Mouse (Mus musculus) erythroid progenitor cell, adult 5-6 weeks (primary cell): ENCODE results near the gene Mpp3. TPM values are rescaled to one million over a fixed set of nuclear protein-coding genes. Genes with fewer than 3 reads are reported as not detected.

Source experiments
- ATAC-seq: replicated peaks from 2 replicates; pipeline ENCODE4 v1.8.0; 2016; ENCODE audit warnings: moderate number of reproducible peaks, mild to moderate bottlenecking, moderate TSS enrichment, inconsistent platforms; ENCODE audit not compliant: poor library complexity, low FRiP score, severe bottlenecking
- total RNA-seq, 2 experiments: library from RNA; stranded (forward) in 1 of 2; stranded (reverse) in 1 of 2; fragments of 150-400 nt in 1 of 2; fragments of 186-747, 209-891 nt in 1 of 2; gene quantifications; 2 replicates each; pipeline versions ENCODE4 v1.2.3 to v1.2.4; 2015 to 2017; ENCODE audit warnings: low replicate concordance in 2 of 2

Mpp3 gene
- total RNA-seq, 2 experiments from 2014 or later: not detected

DNA sequence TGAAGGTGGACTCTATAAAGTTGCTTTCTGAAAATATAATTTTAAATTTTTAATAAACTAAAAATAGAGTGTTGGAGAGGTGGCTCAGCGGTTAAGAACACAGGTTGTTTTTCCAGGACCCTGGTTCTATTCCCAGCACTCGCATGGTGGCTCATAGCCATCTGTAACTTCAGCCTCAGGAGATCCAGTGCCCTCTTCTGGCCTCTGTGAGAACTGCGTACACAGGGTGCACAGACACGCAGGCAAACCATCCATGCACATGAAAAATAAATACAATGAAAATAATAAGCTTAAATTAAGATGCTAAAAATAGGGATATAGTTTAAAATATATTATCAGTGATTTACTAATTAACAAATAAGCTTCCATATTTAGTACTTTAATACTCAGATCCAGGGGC lies 12.4 kb upstream of the Mpp3 start:
- no peak for ATAC-seq

DNA sequence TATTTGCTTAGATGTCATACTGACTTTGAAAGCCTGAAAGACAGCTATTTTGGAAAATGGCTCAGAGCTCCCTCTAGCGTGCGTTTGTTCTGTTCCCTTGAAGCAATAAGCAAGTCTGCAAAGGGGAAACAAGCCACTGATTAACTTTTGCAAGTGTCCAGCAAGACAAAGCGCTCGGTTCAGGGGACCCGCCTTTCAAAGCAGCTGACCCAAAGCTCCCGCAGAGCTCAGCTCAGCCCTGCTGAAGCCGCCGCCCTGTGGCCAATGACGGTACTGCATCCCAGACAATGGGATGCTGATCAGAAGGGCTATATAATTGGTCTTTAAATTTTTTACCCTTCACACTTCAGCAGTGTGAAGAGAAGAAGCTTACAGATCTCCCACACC lies 11.9 kb upstream of the Mpp3 start:
- ATAC-seq: peak; percentile 81

DNA sequence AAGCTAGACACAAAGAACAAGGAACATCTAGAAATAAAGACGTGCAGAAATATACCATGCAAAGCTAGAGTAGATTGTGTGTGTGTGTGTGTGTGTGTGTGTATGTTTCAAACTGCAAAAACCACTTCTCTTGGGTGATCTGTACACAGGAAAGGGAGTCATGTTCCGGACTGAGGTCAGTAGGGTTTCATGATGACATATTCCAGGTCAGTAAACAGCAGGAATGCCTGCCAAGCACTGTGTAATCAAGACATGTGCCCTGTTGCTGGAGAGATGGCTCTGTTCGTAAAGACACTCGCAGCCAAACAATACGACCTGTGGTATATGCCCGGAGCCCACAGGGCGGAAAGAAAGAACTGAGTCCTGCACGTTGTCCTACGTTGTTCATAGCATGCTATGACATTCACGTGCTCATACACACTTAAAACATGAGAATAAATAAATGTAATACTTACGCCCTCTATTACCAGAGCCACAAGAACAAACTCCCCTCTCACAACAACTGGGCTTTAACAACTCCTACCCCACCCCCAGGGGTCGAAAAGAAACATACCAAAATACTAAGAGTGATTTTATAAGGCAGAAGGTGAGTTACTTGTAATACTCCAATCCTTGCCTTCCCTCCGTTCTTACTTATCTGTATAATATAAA lies 11.4 kb upstream of the Mpp3 start:
- ATAC-seq: no peak

DNA sequence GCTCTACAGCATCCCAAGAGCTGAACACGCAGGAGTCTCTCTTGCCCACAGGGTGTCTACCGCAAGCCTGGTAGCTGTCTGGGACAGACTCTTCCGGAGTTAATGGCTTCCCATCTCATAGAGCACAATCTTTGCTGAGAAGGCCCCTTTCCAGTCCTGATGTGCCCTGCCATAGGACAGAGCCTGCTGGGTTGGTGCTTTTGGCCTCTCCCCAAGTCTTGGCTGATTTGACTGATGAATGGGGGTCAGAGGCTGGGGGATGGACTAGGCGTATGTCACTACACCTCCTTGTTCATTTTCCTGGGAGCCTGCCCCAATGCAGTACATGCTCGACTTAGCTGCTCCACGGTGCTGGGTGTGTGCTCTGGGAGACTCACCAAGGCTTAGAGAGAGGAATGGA lies 9.5 kb upstream of the Mpp3 start:
- ATAC-seq: no peak

DNA sequence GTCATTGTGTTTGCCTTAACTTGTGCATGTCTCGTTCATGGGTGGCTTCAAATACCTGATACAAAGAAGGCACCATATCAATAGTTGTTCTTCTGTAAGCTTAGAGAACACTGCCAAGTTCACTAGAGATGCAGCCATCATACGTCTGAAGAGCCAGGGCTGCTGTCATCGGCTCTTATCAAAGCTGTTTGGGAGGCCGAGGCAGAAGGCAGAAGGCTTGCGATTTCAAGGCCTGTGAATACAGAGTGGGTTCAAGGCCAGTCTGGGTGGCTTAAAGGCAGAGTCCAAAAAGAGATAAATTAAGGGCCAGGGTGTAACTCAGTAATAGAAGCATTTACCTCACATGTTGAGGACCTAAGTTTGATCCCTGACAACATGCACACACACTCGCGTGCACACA lies 8.1 kb upstream of the Mpp3 start:
- no peak for ATAC-seq

DNA sequence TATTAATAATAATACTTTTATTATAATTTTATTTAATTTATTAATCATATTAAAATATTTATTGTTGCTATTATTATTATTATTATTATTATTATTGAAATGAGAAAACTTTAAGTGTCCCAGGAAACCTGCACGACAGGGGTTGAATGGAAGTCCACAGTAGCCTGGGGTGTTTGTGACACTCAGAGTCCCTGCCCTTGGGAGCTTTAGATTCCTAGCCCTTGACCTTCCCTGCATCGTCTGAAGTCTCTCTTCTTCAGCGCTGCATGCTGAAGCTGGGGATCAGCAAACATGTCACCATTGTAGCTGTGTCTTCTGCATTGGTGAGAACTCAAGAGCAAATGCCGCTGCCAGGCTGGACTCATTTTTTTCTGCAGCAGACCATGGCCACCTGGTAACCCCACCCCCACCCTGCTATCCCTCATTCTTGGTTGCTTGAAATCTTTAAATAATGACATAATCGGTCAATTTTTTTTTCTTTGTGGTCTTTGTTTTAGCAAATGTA lies 7.2 kb upstream of the Mpp3 start:
- no peak for ATAC-seq

DNA sequence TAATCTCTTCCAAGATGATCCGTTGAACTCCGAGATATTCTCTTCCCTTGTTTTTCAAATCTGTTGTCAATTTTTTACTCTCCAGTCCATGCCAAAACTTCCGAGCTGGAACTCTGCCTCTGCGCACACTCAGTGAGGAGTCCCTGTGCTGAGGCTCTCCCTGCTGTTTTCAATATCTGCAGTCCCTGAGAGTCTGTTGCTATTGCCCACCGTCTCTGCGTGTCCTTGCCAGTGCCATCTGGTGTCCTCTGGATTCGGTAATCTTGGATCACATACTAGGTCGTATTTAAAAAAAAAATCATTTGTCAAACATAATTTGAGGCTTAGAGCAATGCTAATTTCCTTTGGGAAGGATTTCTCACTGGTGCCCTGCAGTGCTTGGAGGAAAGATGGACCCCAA lies 6.6 kb upstream of the Mpp3 start:
- no peak for ATAC-seq

DNA sequence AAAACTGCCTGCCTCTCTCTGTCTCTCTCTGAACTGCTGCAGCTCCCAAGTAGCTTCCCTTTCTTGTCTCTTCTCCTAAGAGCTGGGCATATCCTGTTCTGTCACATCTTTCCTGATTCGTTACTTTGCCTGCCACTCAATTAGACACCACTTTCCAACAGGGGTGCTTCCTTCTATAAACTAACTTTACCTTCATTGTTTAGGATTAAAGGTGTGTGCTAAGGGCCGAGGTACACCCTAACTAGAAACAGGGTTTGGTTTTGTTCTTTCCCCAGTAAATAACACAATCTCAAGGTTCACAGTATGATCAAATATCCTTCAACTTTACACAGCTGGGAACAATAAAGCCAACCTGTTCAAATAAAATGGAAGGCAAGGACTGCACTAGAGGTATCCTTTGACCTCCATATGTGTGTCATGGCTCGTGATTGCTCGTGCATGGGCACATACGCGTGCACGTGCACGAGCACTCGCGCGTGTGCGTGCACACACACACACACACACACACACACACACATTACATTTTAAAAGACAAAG lies 4.9 kb upstream of the Mpp3 start:
- no peak for ATAC-seq

DNA sequence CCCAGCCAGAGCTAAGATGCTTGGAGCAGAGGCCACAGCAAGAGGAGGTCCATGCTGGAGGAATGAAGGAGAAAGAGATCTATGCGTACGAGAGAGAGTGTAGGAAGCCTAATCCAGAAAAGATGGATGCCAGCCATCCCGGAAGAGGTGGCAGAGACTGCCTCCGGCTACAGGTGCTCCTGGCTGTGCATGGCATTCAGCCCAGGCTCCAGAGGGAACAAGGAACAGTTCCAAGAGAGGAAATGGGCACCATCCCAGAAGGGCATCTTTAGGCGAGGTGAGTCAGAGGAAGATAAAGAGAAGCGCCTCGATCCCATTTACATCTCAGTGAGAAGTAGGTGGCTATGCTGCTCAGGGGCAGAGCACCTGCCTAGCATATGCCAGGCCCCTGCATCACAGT lies 2.9 kb upstream of the Mpp3 start:
- ATAC-seq: no peak

DNA sequence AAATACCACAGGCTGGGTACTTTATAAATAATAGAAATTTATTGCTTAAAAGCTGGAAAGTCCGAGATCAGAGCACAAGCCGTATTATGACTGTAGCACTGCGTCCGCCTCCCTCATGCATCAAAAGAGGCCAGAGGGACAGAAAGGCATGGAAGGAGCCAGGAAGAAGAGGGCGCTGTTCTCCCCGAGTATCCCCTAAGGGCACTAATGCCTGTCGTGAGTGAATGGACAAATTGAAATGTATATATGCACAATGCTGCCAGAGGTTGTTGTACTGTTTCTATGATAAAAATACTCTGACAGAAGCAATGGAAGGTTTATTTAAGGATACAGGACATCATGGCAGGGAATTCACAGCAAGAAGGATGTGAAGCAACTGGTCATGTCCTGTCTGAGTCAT lies 1.7 kb upstream of the Mpp3 start:
- ATAC-seq: no peak

DNA sequence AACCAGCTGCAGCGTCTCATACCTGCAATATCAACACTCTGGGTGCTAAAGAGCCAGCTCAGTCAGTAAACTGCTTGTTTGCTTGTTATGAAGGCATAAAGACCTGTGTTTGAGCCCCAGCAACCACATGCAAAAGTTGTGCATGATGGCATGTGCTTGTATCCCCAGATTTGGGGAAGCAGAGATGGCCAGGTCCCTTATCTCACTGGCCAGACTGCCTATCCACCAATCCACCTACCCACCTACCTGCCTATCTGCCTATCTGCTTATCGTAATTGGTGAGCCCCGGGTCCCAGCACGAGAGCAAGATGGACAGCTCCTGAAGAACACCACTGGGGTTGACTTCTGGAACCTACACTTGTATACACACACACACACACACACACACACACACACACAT lies 1.0 kb upstream of the Mpp3 start:
- ATAC-seq: no peak

DNA sequence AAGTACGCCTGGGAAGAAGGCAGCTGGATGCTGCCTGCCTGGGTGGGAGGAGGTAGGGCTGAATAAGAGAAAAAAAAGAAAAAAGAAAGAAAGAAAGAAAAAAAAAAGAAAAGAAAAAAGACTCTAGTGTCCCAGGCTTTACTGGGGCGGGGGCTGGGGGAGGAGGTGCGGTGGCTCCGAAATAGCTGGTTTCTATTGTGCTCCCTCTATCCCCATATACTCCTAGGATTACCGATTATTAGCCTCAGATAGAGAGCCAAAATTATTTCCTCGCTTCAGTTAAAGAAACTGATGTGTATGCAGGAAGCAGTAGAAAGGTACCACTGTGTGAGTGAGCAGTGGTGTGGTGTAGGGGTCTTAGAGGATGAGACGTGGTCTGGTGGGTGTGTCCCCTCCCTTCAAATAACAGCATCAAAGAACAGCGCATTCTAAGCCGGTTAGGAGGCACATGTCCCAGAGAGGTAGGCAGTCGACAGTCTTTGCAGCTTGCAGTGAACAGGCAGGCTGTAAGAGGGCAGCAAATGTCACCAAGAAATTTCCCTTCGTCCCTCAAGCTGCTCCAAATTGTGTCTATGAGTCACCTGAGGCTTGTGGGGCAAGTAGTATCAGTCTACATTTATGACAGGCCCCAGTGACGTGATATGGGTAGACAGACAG lies 772 bp downstream of the Mpp3 start:
- ATAC-seq: no peak

DNA sequence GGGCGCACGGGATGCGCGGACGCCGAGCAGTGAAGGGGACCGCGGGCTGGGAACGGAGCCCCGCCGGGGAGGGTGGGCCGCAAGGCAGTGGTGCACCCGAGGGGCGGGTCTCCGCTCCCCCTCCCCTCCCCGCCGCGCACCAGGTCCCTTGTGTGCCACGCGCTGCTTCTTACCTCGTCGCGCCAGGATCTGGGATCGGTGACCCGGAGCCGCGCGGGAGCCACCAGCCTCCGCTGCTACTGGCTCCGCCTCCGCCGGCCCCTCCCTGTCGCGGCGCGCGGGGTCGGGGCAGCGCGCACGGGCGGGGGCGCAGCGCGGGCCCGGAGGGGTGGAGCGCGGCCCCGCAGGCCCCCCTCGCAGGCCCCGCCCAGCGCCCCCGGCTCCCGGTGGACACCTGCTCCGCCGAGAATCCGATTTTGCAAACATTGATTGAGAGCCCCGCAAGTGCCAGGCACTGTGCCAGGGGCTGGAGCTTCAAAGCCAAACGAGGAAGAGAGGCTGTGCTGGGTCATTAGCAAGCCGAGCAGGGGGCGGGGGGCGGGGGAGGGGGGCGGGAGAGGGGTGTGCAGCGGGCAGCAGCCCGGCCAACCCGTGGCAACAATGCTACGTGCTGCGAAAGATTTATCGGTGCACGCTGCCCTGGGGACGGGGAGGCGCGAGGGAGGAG lies 1.4 kb downstream of the Mpp3 start:
- ATAC-seq: no peak

DNA sequence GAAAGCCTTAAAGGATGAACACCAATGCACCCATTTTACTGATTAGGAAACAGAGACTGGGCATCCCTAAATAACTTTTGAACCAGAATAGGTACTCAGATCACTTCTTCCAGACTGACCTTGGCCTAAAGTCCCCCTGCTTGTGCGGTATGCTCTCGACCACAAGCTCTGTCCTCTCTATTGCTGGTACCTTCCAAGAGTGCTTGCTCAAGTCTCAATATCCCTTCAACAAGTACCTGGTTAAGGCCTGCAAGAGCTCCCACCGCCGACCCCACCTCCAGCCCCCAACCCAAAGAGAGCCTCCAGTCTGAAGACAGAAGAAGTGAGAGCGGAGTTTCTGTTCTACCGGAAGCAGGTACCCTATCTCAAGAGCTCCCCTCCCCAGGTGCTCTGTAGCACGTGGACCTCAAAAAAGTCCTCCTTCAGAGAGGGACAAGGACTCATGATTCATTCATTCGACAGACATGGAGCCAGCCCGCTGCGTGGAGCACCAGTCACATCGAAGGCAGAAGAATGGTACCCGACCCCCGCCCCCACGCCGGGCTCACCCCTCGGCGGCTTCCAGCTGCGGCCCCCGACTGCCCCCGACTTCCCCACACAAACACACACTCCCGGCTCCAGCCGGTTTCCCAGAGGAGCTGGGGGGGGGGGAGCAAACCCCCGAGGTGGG lies 2.1 kb downstream of the Mpp3 start:
- ATAC-seq: no peak

DNA sequence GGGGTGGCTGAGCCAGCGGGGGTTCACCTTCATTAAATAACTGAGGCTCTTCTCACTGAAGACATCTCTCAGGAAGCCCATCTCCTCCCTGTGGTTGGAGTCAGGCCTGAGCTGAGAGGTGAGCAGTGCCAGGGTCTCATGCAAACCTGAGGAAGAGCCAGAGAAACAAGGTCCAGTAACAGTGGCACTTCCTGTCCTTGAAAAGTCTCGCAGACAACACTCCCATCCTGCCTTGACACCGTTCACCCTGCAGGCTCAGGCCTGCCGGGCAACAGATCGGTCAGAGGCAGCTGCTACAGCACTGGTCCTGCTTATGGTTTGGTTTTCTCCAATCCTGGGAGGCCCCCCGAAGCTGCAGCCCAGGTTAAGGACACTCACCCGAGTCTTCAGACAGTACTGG lies 2.9 kb downstream of the Mpp3 start:
- no peak for ATAC-seq

DNA sequence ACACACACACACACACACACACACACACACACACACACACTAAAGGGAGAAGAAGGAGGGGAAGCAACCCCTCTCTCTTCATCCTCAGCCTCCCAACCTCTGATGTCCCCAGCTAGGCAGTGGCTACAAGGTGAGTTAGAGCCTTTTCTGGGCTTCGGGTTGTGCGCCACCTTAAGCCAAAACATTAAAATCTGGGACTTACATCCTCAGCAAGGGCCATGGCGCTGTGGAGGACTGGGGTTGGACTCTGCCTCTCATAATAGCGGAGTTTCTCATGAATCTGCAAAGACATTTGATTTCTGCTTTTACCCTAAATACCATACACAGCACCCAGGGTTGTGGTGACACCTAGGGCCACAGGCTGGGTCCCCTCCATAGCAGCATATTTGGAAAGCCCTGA lies 3.4 kb downstream of the Mpp3 start:
- no peak for ATAC-seq

DNA sequence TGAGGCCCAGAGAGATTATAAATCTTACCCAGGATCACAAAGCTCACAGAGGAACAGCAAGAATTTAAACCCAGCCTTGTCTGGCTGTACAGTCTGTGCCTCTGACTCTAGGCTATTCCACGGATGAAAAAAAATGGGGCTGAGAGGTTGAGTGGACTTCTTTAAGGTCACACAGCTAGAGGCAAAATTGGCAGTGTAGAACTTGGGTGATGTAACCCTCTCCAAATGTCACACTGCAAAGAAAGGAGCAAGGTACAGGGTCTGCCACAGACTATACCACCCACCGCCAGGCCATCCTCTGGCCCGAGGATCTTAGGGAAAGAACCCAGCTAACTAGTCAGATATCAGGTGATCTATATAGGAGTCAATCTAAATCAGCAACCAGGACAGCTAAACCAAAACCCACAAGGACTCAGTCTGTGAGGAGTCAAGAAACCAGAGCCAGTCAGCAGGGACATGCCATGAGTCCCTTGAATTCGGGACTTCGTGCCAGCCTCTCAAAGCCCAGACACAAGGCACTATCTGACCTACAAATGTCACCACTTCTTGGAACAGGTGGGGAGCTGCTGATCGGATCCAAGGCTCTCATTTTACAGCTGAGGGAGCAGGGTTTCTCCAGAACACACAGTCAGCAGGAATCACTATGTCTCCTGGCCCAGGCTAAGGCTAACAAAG lies 4.0 kb downstream of the Mpp3 start:
- ATAC-seq: no peak

DNA sequence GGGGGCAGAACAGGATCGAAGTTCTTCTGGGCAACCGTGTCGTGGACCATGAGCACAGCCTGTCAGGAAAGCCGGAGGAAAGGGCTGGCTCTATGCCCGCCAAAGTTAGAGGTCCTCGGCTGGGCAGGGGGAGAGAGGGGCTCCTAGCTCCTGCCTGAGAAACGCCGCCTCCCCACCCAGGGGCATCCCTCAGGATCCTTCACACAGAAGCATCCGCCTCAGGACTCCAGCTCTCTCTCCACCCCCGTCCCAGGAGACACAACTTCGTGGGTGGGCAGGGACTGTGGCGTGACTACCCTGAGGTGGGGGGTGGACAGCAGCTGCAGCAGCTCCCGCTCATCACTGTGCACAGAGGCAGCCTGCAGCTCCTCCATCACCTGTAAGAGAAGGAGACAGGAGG lies 4.9 kb downstream of the Mpp3 start:
- ATAC-seq: no peak; the same call in 1 of the 2 replicates

DNA sequence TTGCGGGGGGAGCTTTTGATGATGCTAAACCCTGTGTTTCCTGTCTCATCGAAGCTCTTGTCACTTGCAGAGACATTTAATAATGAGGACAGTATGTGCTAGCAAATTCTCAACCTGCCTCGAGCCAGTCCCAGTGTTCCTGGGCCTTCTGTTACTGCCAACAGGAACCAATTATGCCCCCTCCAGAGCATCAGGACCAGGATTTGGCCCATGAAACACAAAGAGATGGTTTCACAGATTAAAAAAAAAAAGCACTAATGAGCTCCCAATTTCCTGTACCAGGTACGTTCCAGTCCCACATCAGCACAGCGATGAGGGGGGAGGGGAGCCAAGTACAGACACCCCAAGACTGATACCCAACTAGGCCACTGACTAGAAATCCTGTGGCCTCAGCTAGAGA lies 7.1 kb downstream of the Mpp3 start:
- ATAC-seq: no peak

DNA sequence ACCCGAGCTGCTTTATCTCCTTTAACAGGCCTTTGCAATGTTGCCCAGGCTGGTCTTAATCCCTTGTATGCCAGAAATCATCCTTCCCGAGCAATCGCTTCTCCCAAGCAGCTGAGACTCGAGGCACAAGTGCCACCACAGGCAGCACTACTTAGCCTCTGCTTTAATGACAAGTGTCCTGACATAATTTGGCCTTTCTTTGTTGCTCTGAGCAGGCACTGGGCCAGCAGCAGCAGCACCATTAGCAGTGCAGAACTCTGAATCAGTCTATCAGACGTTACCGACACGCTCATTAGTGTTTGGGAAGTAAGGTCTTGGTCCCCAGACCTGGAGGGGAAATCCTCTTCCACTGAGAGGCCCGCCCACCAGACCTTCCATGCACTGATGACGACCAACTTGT lies 8.5 kb downstream of the Mpp3 start:
- ATAC-seq: no peak
